Mouse (Mus musculus): Measurements from ENCODE around the gene Birc7. TPM values are rescaled to one million over a fixed set of nuclear protein-coding genes. Genes with fewer than 3 reads are reported as not detected.

Birc7 gene
- not detected for polyA plus RNA-seq (2017; shearing (Covaris generic))

GRCm38 (mm10) chr2:180928723-180929122, at the start of gene Birc7:
TSS of gene Birc7 (plus strand) at chr2:180929023.

GRCm38 (mm10) chr2:180920810-180921400, 7.9 kb upstream of the Birc7 start, which contains the start of gene Ythdf1:
TSS of gene Ythdf1 (minus strand) at chr2:180920949.

GRCm38 (mm10) chr2:180954061-180955047, 25.5 kb downstream of the Birc7 start, which contains the start of gene Nkain4:
TSS of gene Nkain4 (minus strand) at chr2:180954699.

GRCm38 (mm10) chr2:180967010-180967763, 38.4 kb downstream of the Birc7 start, which contains the start of gene Arfgap1:
TSS of gene Arfgap1 (plus strand) at chr2:180967225.

Other genes starting within 250 kb of the Birc7 start
- 41.2 TPM for gene Dido1, start 219.0 kb upstream of the Birc7 start, polyA plus RNA-seq (2017; shearing (Covaris generic))
- gene Gid8, start 218.9 kb upstream of the Birc7 start, polyA plus RNA-seq (2017; shearing (Covaris generic)), result 24.9 TPM
- gene Slc17a9, start 203.8 kb upstream of the Birc7 start, polyA plus RNA-seq (2017; shearing (Covaris generic)), result 57.4 TPM
- not detected for gene Bhlhe23, start 152.1 kb upstream of the Birc7 start, polyA plus RNA-seq (2017; shearing (Covaris generic))
- gene Ythdf1, start 8.1 kb upstream of the Birc7 start, polyA plus RNA-seq (2017; shearing (Covaris generic)), result 117 TPM
- gene Nkain4, start 25.7 kb downstream of the Birc7 start, polyA plus RNA-seq (2017; shearing (Covaris generic)), result not detected
- gene Arfgap1, start 38.2 kb downstream of the Birc7 start, polyA plus RNA-seq (2017; shearing (Covaris generic)), result 68.9 TPM
- gene Col20a1, start 57.5 kb downstream of the Birc7 start, polyA plus RNA-seq (2017; shearing (Covaris generic)), result 1.5 TPM
- gene Chrna4, start 114.5 kb downstream of the Birc7 start, polyA plus RNA-seq (2017; shearing (Covaris generic)), result not detected
- gene Kcnq2, start 206.3 kb downstream of the Birc7 start, polyA plus RNA-seq (2017; shearing (Covaris generic)), result not detected
- not detected for gene Eef1a2, start 228.0 kb downstream of the Birc7 start, polyA plus RNA-seq (2017; shearing (Covaris generic))

Measured in naive thymus-derived CD4-positive, alpha-beta T cell, adult 5 months (primary cell).